Mouse (Mus musculus): ENCODE measurements at regions not wholly inside any gene's neighbourhood (a gene's known extent, or its start where the extent isn't known, plus 50 kb on each side); places are given as distances from the start of the nearest gene placed in this dataset.

GRCm38 (mm10) chr7:72590351-72591115, 284.1 kb upstream of the Mctp2 start:
- DNase-seq (ENCODE audit: low spot score in 2 of 2), result peak; percentile 12 to 13

DNA sequence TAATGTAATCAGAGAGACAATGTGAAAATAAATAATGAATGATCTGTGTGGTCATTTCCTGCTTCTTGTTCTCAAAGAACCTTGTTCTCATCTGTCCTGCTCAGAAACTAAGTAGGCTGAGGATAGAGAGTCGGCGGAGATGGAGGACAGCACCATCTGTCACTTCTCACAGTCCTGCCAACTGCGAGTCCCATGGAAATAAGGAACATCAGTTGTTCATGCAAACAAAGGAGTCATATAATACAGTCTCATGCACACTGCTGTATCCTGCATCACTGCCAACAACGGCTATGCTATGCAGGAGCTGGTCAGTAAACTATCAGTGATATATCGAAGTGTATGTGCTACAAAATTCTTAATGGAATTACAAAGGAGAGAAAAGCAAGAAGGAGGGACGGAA, 285.7 kb upstream of the Mctp2 start:
- DNase-seq (ENCODE audit: low spot score in 2 of 2), result peak; percentile 22 to 39

DNA sequence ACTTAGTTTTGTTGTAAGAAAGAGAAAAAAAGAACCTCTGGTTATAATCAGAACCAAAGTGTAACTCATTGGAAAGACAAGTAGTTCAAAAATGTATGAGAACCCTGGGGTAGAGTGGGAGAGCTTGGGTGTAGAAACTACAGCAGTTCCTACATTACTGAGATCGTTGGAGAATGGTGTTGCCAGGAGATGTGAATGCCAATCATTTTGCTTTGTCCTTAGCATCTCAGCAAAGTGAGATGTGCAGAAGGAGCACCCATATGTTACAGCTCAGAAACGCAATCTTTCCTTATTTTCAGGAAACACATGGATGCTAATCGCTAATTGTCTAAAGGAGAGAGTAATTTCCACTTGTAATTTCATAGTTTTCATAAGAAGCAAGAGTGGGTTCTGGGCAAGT, 286.2 kb upstream of the Mctp2 start:
- DNase-seq (ENCODE audit: low spot score in 2 of 2), result peak; percentile 19 to 35

DNA sequence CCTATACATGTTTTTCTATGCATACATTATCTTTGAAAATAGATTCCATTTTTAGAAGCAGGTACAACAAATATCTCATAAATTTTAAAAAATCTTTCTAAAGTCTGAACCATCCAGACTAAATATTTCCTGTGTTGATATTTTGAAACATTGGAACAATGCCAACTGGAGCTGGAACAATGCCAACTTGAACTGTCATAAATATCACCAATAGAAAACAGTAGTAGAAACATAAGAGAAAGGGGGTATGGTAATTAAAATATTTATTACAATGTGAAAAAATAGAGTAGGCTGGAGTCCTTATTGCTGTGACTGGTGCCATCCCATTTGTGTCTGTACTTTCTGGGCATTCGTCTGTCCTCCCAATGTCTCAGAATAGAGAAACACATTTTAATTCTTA, 286.9 kb upstream of the Mctp2 start:
- peak in 1 of 2 experiments; percentile 9 for DNase-seq (ENCODE audit: low spot score in 2 of 2)

GRCm38 (mm10) chr7:72594741-72595140, 288.3 kb upstream of the Mctp2 start:
- no peak for DNase-seq (ENCODE audit: low spot score in 2 of 2)

DNA sequence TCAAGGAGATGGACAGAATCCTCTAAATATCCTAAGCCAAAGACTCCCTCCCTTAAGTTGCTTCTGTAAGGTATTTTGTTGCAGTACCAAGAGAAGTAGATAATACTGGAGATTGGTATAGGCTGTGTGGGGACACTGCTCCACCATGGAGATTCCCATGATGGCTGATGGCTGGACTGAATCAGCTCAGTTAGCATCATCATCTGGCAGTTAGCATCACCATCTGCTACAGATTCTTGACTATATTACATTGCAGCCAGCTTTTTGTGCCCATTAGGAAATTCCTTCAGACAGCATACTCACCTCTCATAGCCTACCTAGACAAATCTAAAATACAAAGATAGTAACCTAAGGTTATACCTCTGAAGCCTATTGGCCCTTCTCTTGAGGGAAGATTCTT, 290.6 kb upstream of the Mctp2 start:
- DNase-seq (ENCODE audit: low spot score in 2 of 2), result peak in 1 of 2 experiments; percentile 6

DNA sequence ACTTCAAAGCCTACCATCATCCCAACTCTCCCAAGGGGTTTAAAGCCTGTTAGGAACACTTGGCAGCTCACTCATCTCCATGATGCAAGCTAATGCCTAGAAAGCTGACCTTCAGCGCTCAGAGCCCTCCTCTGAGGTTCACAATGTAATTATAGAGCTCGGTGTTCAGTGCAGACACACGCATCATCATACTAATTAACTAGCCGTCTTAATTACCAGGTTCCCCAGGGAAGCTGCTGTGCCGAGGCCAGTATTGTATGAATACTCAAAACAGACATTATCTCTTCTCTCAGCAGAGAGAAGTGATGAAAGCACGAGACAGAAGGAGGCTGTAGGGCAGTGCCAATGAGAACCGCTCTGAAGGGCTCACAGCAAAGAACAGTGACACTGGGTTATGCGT, 295.5 kb upstream of the Mctp2 start:
- DNase-seq (ENCODE audit: low spot score in 2 of 2), result no peak

- DNase-seq (ENCODE audit: low spot score in 2 of 2), result no peak
Measured at GRCm38 (mm10) chr7:72609791-72610190, 303.4 kb upstream of the Mctp2 start.

- no peak for DNase-seq (ENCODE audit: low spot score in 2 of 2)
Measured at GRCm38 (mm10) chr7:72615232-72615631, 308.8 kb upstream of the Mctp2 start.

- no peak for DNase-seq (ENCODE audit: low spot score in 2 of 2)
Measured at GRCm38 (mm10) chr7:72627369-72627768, 321.0 kb upstream of the Mctp2 start.

- no peak for DNase-seq (ENCODE audit: low spot score in 2 of 2)
Measured at GRCm38 (mm10) chr7:72639566-72639965, 333.2 kb upstream of the Mctp2 start.

DNA sequence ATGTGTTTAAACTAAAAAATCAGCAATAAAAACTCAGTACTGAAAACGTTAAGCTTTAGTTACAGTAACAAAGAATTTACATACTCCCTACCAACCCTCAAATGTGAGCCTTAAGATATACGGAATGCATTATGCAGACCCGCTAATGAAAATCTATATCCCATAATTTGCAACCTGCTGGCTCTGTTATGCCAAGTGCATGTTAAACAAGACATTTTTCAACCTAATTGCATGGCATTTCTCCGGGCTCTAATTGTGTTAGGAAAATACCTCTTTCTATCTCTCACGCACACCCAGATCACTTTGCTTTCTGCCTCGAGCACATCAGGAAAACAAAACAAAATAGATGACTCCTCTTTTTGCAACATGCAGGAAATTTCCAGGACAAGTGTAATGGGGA, 368.6 kb upstream of the Mctp2 start:
- DNase-seq (ENCODE audit: low spot score in 2 of 2), result no peak

DNA sequence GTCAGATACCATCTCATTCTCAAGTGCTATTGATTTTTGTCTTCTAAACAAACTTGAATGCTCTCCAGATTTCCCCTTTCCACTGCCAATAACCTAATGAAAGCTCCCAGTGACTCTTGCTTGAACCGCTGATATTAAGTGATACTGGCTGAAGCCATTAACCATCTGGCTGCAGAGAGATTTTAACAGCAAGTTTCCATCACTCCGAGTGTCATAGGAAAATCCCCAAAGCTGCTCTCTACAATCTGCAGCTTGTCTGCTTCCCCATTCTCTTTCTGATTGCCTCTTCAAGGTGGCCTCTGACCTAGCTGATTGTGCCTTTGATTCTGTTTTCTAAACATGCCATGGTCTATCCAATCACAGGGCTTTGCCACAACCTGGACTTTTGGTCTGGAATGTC, 379.4 kb upstream of the Mctp2 start:
- DNase-seq (ENCODE audit: low spot score in 2 of 2), result no peak

GRCm38 (mm10) chr7:72687356-72687755, 380.9 kb upstream of the Mctp2 start:
- no peak for DNase-seq (ENCODE audit: low spot score in 2 of 2)

DNA sequence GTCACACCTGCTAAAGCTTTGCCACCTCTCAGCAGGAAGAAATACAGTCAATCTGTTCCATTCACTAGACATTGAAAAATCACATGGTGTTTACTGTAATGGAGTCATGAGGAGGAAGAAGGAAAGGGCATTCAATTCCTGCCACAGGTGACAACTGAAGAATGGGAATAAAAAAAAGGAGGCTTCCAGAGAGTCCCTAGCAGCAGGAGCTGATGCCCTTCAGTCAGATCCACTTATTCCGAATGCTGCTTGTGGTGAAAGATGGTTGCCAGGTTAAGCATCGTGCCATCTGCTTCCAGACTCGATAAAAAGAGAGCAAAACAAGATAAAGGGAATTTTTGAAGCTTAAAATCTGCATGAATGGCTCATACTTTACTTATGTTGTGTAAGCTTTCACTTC, 385.0 kb upstream of the Mctp2 start:
- peak in 1 of 2 experiments; percentile 5 for DNase-seq (ENCODE audit: low spot score in 2 of 2)

GRCm38 (mm10) chr7:72691859-72692258, 385.5 kb upstream of the Mctp2 start:
- DNase-seq (ENCODE audit: low spot score in 2 of 2), result peak; percentile 2 to 15

DNA sequence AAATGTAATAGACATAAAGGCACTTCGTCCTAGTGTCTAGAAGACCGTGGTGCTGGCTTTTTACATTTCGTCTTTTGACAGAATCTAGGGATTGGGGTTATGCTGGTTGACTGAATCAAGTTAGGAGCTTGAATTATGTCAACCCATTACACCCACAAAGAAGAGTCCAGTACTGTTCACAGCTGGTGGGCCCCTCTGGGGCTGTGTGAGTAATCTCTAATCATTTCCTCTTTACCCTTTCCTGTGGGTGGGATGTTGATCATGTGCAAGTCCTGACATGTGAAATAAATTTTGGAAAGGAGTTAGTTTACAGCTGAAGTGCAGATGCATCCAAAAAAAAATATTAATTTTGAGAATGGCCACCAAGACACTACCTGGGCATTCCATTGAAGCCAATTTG, 390.3 kb upstream of the Mctp2 start:
- DNase-seq (ENCODE audit: low spot score in 2 of 2), result no peak

GRCm38 (mm10) chr7:72703652-72704341, 397.4 kb upstream of the Mctp2 start:
- DNase-seq (ENCODE audit: low spot score in 2 of 2), result no peak

GRCm38 (mm10) chr7:72711193-72712131, 405.1 kb upstream of the Mctp2 start:
- no peak for DNase-seq (ENCODE audit: low spot score in 2 of 2)

- no peak for DNase-seq (ENCODE audit: low spot score in 2 of 2)
Measured at GRCm38 (mm10) chr7:72715401-72715800, 409.0 kb upstream of the Mctp2 start.

GRCm38 (mm10) chr7:72716051-72716450, 409.6 kb upstream of the Mctp2 start:
- no peak for DNase-seq (ENCODE audit: low spot score in 2 of 2)

Data from left cerebral cortex, adult 18-20 months (tissue).